Mouse (Mus musculus): ENCODE data around the gene Zmynd8.

- no peak for TF ChIP-seq CTCF (conservative IDR thresholded peaks at IDR 0.05; ENCODE audit: insufficient read depth, insufficient read length, low read depth, low read length)
- no peak for TF ChIP-seq POLR2A (IDR thresholded peaks at IDR 0.05; ENCODE audit: low read depth, low read length)
These were observed 27.4 kb upstream of the Zmynd8 start for GRCm38 (mm10) chr2:165926191-165926590.
